Mouse (Mus musculus) frontal cortex, postnatal 36 days (tissue): ENCODE measurements at regions not wholly inside any gene's neighbourhood (a gene's known extent, or its start where the extent isn't known, plus 50 kb on each side); places are given as distances from the start of the nearest gene placed in this dataset.

Experiments
- DNase-seq, 2 experiments: peaks; one replicate each; pipeline ENCODE4 v3.0.0; 2022; ENCODE audit warnings: low spot score in 2 of 2

- DNase-seq, result peak in 1 of 2 experiments; percentile 4
Measured at GRCm38 (mm10) chr16:48126797-48127196, 156.7 kb upstream of the Dppa4 start.

DNA sequence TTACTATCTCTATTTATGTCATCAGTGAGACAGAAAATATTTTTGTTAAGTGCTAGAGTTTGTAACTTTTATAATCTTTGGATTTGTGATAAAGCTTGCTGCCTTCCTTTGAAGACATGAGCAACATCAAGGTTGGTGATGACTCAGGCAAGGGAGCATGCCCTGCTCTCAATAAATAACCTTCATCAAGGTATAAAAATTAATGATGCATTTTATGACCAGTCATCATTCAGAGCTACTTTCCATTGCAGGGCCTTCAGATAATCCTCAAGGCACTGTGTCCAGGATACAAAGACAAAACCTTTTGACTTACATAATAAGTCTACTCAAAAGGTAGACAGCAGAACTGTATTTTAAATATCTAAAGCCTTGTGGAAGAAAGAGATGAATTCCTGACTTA lies 156.2 kb upstream of the Dppa4 start:
- DNase-seq, result no peak

DNA sequence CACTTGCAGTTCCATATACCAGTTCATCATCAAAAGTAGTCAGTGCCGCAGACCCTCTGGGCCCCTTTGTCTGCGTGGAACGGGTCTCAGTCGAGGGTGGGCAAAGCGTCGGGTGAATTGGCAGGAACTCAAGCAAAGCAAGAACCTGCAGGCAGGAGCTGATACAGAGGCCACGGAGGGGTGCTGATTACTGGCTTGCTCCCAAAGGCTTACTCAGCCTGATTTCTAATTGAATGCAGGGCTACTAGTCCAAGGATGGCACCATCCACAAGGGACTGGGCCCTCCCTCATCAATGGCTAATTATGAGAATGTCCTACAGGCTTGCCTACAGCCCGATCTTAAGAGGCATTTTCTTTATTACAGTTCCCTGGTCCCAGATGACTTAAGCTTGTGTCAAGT lies 128.2 kb upstream of the Dppa4 start:
- DNase-seq, result no peak

- no peak for DNase-seq
Measured at GRCm38 (mm10) chr16:48190399-48190798, 93.1 kb upstream of the Dppa4 start.

GRCm38 (mm10) chr16:48192197-48192596 lies 91.3 kb upstream of the Dppa4 start:
- DNase-seq, result no peak

- DNase-seq, result no peak
Measured at GRCm38 (mm10) chr16:48214976-48215375, 68.6 kb upstream of the Dppa4 start.
